Mouse (Mus musculus): Measurements from ENCODE around the gene Gm45234.

Gene Gm45234

GRCm38 (mm10) chr6:124708289-124708889 is 47.4 kb downstream of the Gm45234 start:
- no peak for DNase-seq (ENCODE audit: low read depth, low spot score)

- peak; percentile 66 for DNase-seq (ENCODE audit: low read depth, low spot score)
Measured at GRCm38 (mm10) chr6:124706061-124706627, 49.7 kb downstream of the Gm45234 start.

- DNase-seq (ENCODE audit: low read depth, low spot score), result no peak
Measured at GRCm38 (mm10) chr6:124704417-124704816, 51.4 kb downstream of the Gm45234 start.

- no peak for DNase-seq (ENCODE audit: low read depth, low spot score)
Measured at GRCm38 (mm10) chr6:124703789-124704188, 52.0 kb downstream of the Gm45234 start.

- peak; percentile 88 for DNase-seq (ENCODE audit: low read depth, low spot score)
Measured at GRCm38 (mm10) chr6:124702784-124703103, 53.1 kb downstream of the Gm45234 start.

- DNase-seq (ENCODE audit: low read depth, low spot score), result no peak
Measured at GRCm38 (mm10) chr6:124702102-124702783, 53.6 kb downstream of the Gm45234 start.

GRCm38 (mm10) chr6:124701338-124701737 is 54.5 kb downstream of the Gm45234 start:
- peak; percentile 67 for DNase-seq (ENCODE audit: low read depth, low spot score)

- peak; percentile 98 for DNase-seq (ENCODE audit: low read depth, low spot score)
Measured at GRCm38 (mm10) chr6:124699962-124700610, 55.7 kb downstream of the Gm45234 start.

- DNase-seq (ENCODE audit: low read depth, low spot score), result no peak
Measured at GRCm38 (mm10) chr6:124699366-124699765, 56.5 kb downstream of the Gm45234 start.

GRCm38 (mm10) chr6:124698751-124699150 is 57.1 kb downstream of the Gm45234 start:
- DNase-seq (ENCODE audit: low read depth, low spot score), result no peak

GRCm38 (mm10) chr6:124696441-124697150 is 59.2 kb downstream of the Gm45234 start:
- DNase-seq (ENCODE audit: low read depth, low spot score), result peak; percentile 71

- no peak for DNase-seq (ENCODE audit: low read depth, low spot score)
Measured at GRCm38 (mm10) chr6:124694166-124694955, 61.5 kb downstream of the Gm45234 start.

GRCm38 (mm10) chr6:124693243-124693981 is 62.4 kb downstream of the Gm45234 start:
- DNase-seq (ENCODE audit: low read depth, low spot score), result no peak

- no peak for DNase-seq (ENCODE audit: low read depth, low spot score)
Measured at GRCm38 (mm10) chr6:124690517-124690916, 65.3 kb downstream of the Gm45234 start.

All from 3T3-L1 (cell line).